Mouse (Mus musculus) neural tube, embryonic 10.5 days (tissue): ENCODE measurements at regions not wholly inside any gene's neighbourhood (a gene's known extent, or its start where the extent isn't known, plus 50 kb on each side); places are given as distances from the start of the nearest gene placed in this dataset.

Source experiments
- DNase-seq: peaks from one replicate; pipeline ENCODE4 v3.0.0-alpha.2; 2017; ENCODE audit warnings: low spot score; ENCODE audit errors: extremely low spot score

DNA sequence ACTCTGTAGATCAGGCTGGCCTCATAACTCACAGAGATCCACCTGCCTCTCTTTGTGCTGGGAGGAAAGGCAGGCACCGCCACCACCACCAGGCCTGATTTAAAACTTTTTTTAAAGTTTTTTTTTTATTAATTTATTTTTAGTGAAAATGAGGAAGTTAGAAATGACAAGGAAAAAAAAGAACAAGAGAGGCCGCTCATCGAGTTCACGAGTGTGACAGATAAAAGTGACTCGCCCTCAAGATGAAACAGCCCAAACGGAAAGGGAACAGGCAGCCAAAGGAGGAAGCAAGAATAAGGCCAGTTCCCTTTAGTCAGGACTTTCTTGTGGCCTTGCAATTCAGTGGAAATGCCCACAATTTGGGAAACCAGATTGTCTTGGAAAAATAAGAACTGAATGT, 163.4 kb upstream of the Jmjd1c start:
- no peak for DNase-seq

DNA sequence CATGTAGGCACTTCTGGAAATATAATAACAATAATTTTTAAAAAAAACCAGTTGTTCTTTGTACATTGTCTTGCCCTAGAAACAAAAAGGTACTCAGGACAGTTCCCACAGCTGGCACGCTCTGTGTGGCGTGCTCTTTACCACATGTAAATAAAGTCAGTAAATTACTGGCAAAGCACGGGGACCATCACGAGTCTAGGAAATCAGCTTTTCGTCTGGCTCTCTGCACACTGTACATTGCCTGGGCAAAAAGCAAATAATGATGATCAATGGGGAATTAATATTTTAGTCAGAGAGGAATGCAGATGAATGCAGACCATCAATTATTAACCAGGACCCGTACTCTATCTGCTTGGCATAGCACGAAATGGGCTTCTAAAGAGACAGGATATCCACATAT, 162.2 kb upstream of the Jmjd1c start:
- DNase-seq, result no peak

DNA sequence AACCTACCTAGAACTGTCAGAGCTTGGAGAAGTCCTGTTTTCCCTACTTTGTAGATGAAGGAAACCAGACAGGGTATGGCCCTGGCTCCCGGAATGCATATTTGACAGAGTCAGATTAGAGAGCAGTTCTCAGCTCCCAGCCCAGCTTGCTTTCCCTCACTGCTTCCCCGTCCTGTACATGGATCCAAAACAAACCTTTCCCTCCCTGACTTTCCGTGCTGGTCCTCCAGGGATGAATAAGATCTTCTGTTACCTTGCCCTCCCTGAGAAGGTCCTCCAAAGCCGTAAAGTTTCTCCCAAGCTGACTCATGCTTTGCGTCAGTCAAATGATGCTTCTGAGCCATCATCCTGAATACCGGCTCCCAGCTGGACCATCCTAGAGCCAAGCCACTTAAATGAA, 160.2 kb upstream of the Jmjd1c start:
- DNase-seq, result no peak

DNA sequence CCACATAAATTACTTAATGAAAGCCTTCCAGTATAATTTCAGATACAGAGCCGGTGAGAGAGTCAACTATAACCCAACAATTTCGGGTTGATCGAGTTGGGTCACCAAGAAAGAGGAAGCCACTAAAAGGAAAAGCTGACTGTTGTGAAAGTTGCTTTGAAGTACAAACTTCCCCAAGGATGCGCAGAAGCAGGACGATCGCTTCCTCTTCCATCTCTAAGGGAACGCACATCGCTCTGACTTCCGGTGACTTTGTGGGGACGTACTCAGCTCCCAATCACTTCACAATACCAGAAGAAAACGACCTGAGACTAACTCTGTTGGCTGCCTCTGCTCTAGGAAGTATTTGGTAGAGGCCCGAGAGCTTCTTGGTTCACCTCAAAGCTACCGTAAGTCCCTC, 158.8 kb upstream of the Jmjd1c start:
- DNase-seq, result no peak

DNA sequence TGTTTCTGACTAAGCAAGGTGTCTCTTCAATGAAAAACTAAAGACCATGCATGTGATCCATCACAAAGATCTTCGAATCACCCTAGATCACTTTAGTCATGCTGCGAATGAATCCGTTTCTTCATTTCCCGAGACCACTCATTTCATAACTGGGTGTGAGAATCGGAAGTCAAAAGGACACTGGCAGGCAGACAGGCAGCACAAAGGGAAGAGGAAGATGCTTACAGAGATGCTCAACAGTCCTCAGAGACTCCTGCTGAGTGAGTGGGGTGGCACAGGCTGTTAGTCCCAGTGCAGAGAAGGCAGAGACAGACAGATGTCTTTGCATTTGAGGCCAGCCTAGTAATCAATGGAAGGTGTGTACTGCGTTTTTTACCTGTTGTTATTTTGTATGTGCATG, 155.6 kb upstream of the Jmjd1c start:
- DNase-seq, result no peak

DNA sequence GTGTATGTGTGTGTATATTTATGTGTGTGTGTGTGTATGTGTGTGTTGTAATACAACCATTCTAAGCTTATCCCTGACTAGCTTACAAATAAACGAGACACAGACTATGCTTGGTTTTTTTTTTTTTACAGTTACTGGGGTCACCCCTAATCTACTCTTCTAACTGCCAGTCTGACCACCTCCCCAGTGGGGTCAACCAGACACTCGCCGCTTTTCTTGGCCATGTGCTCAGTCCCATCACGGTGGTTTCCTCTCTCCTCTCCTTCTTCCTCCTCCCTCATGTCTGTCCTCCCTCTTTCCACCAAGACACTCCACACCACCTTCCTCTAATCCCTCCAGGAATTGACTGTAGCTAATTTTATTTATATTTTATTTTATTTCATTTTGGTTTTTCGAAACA, 155.0 kb upstream of the Jmjd1c start:
- no peak for DNase-seq

DNA sequence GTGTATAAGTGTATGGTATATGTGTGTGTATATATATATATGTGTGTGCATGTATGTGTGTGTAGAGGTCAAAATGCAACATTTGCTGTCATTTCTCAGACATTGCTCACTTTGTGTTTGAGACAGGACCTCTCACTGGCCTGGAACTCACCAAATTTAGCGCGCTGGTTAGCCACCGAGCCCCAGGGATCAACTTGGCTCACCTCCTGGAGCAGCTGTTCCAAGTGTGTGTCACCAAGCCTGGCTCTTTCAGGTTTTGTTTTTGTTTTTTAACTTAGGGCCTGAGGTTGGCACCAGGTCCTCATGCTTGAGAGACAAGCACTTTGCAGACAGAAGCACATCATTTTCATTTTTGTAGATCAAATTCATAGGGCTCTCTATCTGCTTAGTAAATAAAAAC, 154.0 kb upstream of the Jmjd1c start:
- no peak for DNase-seq

DNA sequence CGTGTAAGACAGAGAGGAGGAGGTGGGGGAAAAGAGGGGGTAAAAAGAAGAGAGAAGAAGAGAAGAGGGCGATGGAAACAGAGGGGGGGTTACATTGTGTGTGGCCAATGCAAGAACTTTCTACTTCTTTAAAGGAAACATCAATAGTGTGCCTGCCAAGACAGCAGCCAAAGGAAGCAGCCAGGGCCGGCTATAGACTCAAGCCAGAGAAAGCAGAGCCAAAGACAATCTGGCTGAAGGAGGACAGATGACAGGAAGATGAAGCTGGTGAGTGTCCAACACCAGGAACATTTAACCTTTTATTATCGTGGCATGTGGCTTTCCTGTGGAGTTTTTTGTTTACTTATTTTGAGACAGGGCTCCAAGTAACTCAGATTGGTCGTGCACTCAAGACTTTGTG, 152.1 kb upstream of the Jmjd1c start:
- no peak for DNase-seq

DNA sequence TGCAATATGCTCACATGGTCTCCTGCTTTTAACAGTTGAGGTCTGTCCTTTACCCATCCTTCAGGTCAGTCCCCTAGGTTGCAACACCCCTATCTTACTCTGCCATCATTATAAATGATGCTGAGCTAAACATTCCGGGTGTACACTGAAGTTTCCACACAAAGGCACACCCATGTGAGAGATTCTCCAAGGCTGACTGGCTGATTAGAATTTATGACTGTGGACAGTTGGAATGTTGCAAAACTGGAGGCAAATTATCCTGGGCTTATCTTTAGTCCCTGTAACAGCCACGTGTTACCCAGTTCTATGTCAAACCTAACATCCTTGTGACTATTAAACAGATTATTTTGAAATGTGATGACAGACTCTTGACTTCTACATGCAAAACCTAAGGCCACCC, 149.8 kb upstream of the Jmjd1c start:
- DNase-seq, result no peak

DNA sequence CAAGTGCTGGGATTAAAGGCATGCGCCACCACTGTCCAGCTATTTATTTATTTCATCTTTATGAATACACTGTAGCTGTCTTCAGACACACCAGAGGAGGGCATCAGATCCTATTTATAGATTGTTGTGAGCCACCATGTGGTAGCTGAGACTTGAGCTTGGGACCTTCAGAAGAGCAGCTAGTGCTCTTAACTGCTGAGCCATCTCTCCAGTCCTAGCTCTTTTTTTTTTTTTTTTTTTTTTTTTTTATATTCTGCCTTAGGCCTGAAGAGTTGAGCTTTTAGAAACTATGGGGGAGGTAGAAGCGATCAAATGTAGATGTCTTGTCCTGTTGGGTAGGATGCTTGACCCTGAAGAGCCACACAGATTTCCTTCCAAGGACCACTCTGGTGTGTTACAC, 147.6 kb upstream of the Jmjd1c start:
- DNase-seq, result no peak

DNA sequence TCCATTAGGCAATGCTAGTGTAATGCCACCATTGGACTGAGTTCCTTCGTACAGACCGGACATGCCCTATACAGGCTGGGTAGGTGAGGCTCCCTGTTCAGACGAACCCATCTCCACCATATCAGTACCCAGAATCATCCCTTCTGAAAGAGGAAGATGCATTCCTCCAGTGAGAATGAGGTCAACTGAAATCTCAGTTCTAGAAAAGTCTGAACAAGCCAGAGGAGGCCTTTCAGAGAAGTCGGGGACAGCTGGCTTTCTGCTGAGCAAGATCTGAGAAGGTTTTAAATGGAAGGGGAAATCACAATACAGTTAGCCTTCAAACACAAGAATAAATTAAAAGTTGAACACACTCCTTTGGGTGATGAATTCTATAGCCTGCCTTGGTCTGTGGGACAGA, 145.5 kb upstream of the Jmjd1c start:
- no peak for DNase-seq

DNA sequence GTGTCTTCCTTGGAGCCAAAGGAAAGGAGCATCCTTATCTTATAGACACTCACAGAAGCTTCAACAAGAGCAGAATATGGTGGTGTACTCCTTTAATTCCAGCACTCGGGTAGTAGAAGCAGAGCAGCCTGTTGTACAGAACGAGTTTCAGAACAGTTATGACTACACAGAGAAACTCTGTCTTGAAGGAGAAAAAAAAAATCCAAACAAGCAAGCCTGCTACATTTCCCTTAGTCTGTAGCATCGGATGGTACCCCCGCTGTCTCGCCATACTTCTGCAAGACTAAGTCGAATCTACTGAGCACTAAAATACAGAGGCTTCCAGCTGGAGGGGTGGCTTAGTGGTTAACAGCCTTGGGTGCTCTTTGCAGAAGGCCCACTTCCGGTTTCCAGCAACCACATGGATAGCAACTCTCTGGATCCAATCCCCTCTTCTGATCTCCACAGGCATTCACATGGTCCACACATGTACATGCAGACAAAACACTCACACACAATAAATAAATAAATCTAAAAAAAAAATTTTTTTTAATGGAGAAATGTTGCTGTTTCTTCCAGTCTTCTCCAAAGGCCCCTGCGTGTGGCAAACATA, 144.6 kb upstream of the Jmjd1c start:
- no peak for DNase-seq

DNA sequence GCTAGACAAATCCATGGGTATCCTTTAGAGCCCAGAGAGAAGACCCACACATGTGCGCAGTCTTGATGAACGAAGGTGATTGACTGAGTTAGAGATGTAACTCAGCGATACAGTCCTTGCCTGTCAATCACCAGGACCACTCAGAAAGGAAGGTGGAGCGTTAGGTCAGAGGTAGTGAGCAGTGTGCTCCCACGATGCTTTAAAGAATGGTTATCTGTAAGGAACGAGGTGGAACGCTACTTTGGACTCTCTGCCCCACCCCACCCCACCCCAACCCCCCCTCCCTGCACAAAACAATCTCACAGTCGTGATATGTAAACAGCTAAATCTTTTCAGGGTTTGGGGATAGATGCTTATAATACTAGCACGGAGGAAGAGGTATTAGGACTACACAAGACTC, 144.0 kb upstream of the Jmjd1c start:
- no peak for DNase-seq

DNA sequence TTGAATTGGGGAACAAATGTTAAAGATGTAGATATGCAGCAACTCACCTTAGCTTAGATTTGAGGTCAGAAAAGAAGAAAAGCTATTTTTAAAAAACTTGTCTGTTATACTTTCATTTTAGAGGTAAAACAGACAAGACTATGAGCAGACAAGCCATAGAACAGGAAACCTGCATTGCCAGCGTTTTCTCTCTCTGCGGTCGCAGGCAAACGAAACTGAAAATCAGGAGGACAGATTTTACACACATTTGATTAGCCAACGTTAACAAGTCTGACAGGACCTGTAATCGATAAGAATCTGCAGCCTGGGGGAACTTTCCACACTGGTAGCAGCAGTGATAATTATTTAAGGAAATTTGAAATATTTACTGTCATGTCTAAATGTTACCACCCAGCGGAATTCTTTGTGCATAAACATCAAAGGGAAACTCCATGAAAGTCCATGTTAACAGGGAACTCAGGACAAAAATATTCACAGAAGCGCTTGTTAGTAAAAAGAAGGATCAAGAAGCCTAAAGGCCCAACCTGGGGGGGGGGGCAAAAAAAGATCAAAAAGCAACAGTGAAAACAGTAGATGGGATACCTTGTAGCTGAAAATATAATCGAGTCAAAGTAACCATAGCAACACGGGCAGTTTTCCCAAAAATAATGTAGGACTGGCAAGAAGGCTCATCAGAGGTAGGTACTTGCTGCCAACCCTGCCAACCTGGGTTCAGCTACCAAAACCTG, 142.5 kb upstream of the Jmjd1c start:
- DNase-seq, result no peak

DNA sequence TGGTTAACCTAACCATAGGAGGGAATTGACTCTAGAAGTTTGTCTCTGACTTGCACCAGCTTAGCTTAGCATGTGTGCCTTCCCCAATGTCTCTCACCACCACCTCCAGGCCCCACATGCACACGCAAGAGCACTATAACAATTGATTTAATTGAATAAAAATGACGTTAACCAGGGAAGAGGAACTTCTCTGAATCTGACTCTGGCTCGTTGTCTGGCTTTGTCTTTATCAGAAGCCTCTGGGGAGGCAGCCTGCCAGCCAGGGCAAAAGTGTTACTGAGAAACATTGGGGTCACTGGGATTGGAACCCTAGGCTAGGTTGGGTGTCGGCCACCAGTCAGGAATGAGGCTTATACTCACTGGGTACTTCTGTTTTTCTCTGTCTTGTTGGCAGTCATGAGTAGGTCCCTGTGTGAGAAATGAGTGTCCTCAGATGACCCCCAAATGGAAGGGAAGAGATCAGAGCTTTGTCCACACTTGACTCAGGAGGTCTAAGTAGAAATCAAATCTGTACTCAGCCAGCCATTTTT, 141.9 kb upstream of the Jmjd1c start:
- no peak for DNase-seq

DNA sequence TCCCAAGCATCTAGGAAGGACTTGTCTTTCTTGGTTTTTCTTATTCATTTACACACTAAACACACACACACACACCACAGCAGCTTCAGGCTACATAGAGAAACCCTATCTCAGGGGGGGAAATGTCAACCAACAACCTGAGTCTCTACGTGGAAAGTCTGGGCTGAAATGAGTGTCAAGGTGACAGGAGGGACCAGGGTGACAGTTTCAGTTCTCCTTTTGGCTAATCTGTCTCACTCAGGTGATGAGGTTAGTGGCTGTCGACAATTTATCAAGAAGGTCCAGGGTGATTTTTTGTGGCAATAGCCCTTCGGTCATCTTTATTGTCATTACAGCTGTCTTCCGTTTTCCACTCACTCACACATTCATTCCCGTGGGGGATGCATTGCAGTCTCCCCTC, 140.5 kb upstream of the Jmjd1c start:
- no peak for DNase-seq

DNA sequence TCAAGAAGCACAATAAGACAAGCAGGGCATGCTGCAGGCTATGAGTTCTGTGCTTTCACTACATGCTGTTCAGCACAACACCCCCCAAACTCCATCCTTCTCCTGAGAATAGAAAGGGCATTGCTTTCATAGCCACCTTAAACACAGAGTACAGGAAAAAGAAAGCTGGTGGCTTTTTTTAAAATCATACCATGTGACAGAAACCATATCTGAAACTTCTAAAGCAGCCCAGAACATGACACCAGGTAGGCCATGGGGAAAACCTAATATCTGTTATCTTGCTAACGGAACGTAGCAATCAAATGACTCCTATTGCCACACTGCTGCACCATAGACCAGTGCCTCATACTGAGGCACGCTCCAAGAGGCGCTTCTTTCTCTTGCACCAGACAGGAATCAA, 139.3 kb upstream of the Jmjd1c start:
- DNase-seq, result no peak

DNA sequence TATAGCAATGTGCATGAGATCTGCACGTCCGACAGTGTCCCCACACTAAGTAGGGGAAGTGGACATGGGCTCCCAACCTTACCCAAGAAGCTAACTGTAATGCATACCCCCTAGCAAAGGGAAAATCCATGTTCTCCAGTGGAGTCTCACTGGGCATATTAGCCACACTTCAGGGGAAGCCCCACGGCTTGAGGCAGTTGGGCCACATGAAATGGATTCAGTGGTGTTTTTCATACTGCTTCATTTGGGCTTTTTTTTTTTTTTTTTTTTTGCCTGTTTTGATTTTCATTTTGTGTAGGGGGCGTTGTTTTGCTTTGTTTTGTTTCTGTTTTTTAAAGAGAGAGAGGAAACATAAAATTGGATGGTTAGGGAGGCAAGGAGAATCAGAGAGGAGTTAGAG, 138.6 kb upstream of the Jmjd1c start:
- DNase-seq, result no peak
